Mouse (Mus musculus) ovary, adult 18-20 months (tissue): ENCODE results near the gene Frmd6.

Source experiments
- DNase-seq: peaks from one replicate; pipeline ENCODE4 v3.0.0; 2022; ENCODE audit warnings: low spot score, mixed read lengths

The Frmd6 gene

GRCm38 (mm10) chr12:70896068-70896467 lies 70.8 kb downstream of the Frmd6 start:
- DNase-seq, result no peak

DNA sequence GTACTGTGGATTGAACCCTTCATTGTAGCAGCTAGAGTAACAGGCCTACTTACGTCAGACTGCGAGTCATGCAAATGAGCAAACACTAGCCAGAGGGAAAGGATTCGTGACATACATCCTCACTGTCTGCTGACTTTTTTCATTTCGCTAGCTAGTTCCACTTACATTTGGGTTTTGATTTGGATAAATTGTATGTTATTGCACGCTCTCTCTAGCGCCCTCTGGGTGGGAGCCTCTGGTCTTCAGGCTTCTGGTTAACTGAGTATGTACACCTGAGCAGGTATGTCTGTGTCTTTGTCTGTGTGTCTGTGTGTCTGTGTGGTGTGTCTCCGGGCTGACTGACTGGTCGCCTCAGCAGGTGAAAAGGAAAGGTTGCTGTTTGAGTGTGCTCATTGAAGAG lies 72.1 kb downstream of the Frmd6 start:
- no peak for DNase-seq

DNA sequence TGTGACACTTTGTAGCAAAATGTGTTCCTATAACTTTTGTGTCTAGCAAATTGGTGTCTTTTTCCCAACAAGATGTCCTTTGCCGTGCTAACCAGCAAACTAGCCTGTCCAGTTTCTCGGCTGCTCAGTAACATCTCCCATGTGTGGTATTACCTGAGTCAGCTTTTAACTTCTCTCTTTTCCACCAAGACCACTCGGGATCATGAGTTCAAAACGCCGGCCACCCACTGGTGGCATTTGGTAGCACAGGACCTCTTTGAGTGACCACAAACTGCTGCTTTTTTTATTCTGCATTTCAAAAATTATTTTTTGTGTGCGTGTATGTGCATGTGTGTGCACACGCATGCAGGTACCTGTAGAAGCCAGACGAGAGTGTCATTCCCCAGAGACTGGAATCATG lies 73.1 kb downstream of the Frmd6 start:
- DNase-seq, result no peak

DNA sequence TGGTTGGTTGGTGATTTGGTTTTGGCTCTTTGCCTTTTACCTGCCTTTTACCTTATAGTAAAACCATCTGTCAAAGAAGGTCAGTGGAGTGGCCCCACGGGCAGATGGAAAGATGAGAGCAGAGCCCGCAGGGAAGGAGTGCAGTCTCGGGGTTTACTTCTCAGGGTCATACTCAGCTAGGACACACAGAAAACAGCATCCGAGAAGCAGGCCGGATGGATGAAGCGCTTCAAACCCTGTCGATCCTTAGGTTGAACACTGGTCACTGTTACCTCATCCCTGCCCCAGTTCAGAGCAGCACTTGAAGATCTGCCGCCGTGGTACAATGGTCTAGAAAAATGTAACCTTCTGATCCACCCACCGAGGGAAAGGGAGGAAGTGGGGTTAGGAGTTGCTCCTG lies 79.2 kb downstream of the Frmd6 start:
- no peak for DNase-seq

DNA sequence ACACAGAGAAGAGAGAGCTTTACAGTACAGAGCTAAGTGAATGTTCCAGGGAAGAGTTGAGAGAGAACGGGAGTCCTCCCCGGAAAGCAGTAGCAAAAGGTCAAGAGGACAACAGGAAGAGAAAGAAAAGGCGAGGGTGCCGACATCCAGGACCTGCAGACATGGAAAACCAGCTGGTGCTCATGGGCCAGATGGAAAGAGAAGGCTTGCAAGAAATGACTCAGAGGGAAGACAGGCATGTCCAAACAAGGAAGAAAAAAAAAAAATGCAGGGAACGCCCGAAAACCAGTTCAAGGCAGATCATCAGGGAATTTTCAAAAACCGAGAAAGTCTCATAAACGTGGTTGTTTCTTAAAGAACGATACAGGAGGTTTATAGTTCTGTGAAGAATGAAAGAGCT lies 81.6 kb downstream of the Frmd6 start:
- DNase-seq, result no peak

- DNase-seq, result no peak
These were observed 82.3 kb downstream of the Frmd6 start for GRCm38 (mm10) chr12:70907651-70908050.

GRCm38 (mm10) chr12:70908076-70908475 lies 82.8 kb downstream of the Frmd6 start:
- no peak for DNase-seq

GRCm38 (mm10) chr12:70910241-70910720 lies 85.0 kb downstream of the Frmd6 start:
- peak; percentile 33 for DNase-seq

DNA sequence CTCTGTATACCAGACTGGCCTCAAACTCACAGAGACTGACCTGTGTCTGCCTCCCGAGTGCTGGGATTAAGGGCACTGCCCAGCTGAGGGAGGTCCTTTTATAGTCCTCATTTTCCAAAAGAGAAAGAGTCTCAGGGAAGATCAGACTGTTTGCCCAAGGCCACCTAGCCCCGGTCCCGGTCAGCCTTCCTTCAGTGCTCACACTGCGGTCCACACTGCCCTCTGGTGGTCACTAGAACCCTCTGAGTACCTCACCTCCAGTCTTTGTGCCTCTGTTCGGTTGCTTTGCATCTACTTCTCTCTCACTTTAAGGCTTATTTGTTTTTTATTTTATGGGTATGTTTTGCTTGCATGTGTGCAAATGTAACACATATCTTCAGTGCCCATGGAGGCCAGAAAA lies 85.7 kb downstream of the Frmd6 start:
- peak; percentile 68 for DNase-seq

GRCm38 (mm10) chr12:70911676-70912379 lies 86.5 kb downstream of the Frmd6 start:
- no peak for DNase-seq

- no peak for DNase-seq
These were observed 88.1 kb downstream of the Frmd6 start for GRCm38 (mm10) chr12:70913429-70913828.

DNA sequence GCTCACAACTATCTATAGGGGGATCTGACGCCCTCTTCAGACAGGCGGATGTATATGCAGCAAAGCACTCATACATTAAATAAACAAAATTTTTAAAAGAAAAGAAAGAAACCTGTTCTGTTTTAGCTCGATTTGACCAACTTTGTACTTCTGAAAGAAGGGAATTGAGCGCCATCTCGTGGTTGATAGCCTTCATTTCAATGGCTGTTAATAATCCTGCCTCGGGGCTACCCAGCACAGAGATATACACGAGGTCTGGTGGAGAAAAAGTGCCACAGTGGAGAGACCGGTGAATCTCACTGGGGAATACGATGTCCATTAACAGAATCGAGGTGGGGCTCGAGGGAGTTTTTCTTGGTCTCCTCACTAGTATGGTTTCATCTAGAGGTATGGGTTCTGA lies 89.1 kb downstream of the Frmd6 start:
- DNase-seq, result no peak

DNA sequence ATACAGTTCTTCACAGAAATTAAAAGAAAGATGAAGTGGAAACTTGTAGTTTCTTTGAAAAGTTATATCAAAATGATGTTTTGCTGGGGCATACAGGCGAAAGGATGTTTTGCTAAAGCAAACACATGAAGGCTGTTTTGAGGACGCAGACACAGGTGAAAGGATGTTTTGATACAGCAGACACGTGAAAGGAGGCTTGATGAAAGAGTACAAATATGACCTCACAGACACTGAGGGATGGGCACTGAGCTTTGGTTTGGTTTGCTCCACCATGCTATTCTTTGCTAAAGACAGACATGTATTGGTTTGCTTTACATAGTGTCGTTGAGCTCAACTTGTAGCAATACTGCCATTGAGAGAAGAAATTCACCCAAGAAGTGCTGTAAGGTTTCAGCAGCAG lies 104.5 kb downstream of the Frmd6 start:
- DNase-seq, result no peak

- no peak for DNase-seq
These were observed 111.8 kb downstream of the Frmd6 start for GRCm38 (mm10) chr12:70937150-70937549.

DNA sequence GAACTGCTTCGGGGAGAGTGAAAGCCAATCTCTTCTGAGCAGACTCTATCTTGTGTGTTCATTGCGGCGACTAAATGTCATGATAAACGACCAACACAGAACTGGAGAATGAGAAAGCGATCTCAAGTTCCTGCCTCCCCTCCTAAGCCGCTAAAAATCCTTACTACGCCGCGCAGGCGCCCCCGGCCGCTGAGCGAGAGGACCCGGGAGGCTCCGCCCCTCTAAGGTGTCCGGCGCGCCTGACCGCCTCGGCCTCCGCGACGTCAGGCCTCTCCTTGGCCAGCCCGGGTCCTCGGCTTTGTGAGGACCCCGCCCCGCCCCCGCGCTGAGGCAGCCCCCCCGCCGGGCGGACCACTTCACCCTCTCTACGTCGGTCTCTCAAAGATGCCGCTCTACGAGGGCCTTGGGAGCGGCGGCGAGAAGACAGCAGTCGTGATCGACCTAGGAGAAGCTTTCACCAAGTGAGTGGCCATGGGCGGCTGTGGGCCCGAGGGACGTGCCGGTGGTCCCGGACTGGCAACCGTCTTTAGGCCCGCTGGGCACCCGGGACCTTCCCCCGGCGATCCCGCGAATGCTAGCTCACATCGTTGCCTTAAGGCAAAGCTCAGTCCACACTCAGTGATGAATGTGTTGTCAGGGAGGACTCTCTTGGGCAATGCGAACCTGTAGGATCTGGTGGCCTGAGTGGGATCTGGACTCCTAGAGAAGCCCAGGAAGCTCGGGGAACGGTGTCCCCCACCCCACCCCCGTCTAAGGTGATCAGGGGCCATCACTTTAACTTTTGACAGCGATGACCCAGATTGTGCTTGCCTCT lies 112.5 kb downstream of the Frmd6 start, which contains the start of gene Actr10:
Gene Actr10, plus strand, starts transcription at position 287 of the 814 bp plus-strand sequence.
- peak; percentile 87 for DNase-seq

GRCm38 (mm10) chr12:70940806-70941205 lies 115.5 kb downstream of the Frmd6 start:
- DNase-seq, result no peak

DNA sequence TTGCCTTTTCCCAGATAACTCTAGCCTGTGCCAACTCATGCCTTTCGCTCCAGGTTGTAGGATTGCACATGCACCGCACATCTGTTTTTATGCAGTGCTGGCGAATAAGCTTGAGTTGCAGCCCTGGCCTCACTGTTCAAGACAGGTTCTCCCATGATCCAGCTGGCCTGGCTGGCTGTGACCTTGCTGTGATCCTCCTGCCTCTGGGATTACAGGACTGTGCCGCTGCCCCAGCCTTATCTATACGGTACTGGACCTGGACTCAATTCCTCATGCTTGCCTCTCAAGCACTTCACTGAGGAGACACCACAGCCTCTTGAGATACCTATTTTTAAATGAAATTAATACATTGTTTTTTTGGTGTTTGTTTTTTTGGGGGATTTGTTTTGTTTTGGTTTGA lies 118.9 kb downstream of the Frmd6 start:
- no peak for DNase-seq

DNA sequence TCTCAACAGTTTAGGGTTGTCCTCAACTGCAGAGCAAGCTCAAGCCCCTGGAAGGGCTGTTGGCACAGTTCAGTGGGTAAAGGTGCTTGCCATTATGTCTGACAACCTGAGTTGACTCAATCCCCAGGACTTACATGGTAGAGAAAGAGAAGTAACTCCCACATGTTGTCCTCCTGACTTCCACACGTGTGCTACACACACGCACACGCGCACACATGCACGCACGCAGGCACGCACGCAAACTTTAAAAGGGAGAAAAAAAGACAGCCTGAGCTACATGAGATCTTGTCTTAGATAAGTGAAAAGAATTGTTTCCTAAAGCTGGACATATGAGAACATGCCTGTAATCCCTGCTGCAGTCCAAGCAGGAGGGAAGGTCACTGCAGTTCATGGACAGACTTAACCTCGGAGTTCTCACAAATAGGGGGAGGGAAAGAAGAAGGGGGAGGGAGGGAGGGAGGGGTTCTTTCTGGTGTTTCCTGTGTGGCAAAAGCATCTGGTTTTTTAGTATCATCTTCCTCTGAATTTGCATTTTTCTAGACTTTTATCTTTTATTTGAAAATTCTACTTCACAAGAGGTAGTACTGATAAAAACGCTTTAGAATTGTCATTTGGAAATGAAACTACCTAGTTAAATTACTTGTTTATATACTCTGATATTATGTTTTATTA lies 121.4 kb downstream of the Frmd6 start:
- no peak for DNase-seq
